Mouse (Mus musculus) neural tube, embryonic 14.5 days (tissue): ENCODE data around the gene Rapgef3. TPM values are rescaled to one million over a fixed set of nuclear protein-coding genes. Genes with fewer than 3 reads are reported as not detected.

Source experiments
- ATAC-seq: fragments of 200-750 bp; cut with Nextera tagmentation; 2 replicates; pipeline ENCODE4 v1.8.0; 2017; ENCODE audit warnings: low read depth, mild to moderate bottlenecking, moderate TSS enrichment, moderate library complexity
- H3K27ac ChIP-seq: fragments of 300-500 bp; sonication (generic); 2 replicates; pipeline ENCODE4 v1.5.1; 2014; ENCODE audit warnings: low read depth, mild to moderate bottlenecking, control low read depth, low read length, moderate library complexity, mixed read lengths
- H3K27me3 ChIP-seq: fragments of 300-500 bp; sonication (generic); 2 replicates; pipeline ENCODE4 v1.6.1; 2014; ENCODE audit warnings: low read length; ENCODE audit not compliant: control insufficient read depth, insufficient read depth
- H3K36me3 ChIP-seq: fragments of 300-500 bp; sonication (generic); 2 replicates; pipeline ENCODE4 v1.6.1; 2014; ENCODE audit warnings: low read length, mixed read lengths; ENCODE audit not compliant: control insufficient read depth, insufficient read depth
- H3K4me1 ChIP-seq: fragments of 300-500 bp; sonication (generic); 2 replicates; pipeline ENCODE4 v1.6.1; 2014; ENCODE audit warnings: low read length; ENCODE audit not compliant: control insufficient read depth, insufficient read depth
- H3K4me2 ChIP-seq: fragments of 300-500 bp; sonication (generic); 2 replicates; pipeline ENCODE4 v1.6.1; 2014; ENCODE audit warnings: mild to moderate bottlenecking, low read depth, low read length, control low read depth
- H3K4me3 ChIP-seq: fragments of 300-500 bp; sonication (generic); 2 replicates; pipeline ENCODE4 v1.5.1; 2014; ENCODE audit warnings: low read depth, low read length, control low read depth, mixed read lengths
- H3K9ac ChIP-seq: fragments of 300-500 bp; sonication (generic); replicated peaks from 2 replicates; pipeline ENCODE4 v1.6.1; 2014; ENCODE audit warnings: low read depth, mild to moderate bottlenecking, control low read depth, low read length, mixed read lengths
- H3K9me3 ChIP-seq: fragments of 300-500 bp; sonication (generic); 2 replicates; pipeline ENCODE4 v1.6.1; 2016; ENCODE audit warnings: low read length; ENCODE audit not compliant: control insufficient read depth
- WGBS: fragments of 180-500 bp; shearing (Covaris S2); extraction: QIAGEN DNeasy Blood & Tissue Kit; methylation state at CpG from one replicate; pipeline ENCODE4 v1.1.7; 2014; 5-methylcytosine and 5-hydroxymethylcytosine counted together
- polyA plus RNA-seq: library from polyadenylated mRNA; unstranded; fragments of >200 nt; fragmentation: Nextera tagmentation; extraction: Ambion mirVana; gene quantifications from 2 replicates; pipeline ENCODE4 v1.2.1, GENCODE M21; 2014

The Rapgef3 gene
- polyA plus RNA-seq, 1 experiment from 2014 or later = 6.7 TPM

DNA sequence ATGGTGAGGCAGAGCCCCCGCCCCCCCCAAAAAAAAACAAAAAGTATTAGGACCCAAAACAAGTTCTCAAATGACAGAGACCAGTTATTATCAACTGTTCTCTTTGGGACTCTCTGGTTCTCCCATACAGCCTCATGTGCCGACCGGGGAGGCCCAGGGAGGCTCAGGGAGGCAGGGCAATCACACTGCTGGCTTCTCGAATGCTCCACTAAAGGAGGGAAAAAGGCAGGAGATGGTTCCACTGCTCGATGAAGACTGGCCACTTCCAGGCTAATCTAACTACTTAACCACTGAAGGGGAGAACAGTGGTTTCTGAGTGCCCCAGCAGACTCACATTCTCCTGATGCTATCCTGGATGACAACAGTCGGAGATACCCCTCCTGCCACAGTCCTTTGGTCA is 55.2 kb downstream of the Rapgef3 start:
- no peak overlapping the region for H3K9ac ChIP-seq
- no peak for ATAC-seq
- no peak overlapping the region for H3K27ac ChIP-seq
- no peaks in the 10 kb centered on the region for H3K4me1 ChIP-seq
- no peaks in the 10 kb centered on the region for H3K27me3 ChIP-seq
- no peaks in the 10 kb centered on the region for H3K9me3 ChIP-seq
- H3K4me2 ChIP-seq = no peak overlapping the region
- WGBS = 68% methylated on average over 6 of the region's 6 CpGs
- H3K4me3 ChIP-seq = no peak overlapping the region
- no peaks in the 10 kb centered on the region for H3K36me3 ChIP-seq

GRCm38 (mm10) chr15:97710906-97711305 is 56.9 kb downstream of the Rapgef3 start:
- Histone ChIP-seq H3K27me3 (no peaks in the 10 kb centered on the region), H3K9me3 (no peaks in the 10 kb centered on the region), H3K36me3 (no peaks in the 10 kb centered on the region), H3K4me3 (no peak overlapping the region), H3K4me2 (no peak overlapping the region), H3K27ac (no peak overlapping the region), H3K9ac (no peak overlapping the region), H3K4me1 (no peaks in the 10 kb centered on the region)
- 58% methylated on average over 6 of the region's 6 CpGs for WGBS
- ATAC-seq = no peak

GRCm38 (mm10) chr15:97705211-97706050 is 62.3 kb downstream of the Rapgef3 start, which contains the start of gene Rpap3:
Rpap3 (minus strand) TSS chr15:97705825.
- Histone ChIP-seq H3K27ac (no peak within 1 kb of the TSS), H3K36me3 (peaks cover 26% of the 10 kb centered on the region), H3K9me3 (no peaks in the 10 kb centered on the region), H3K4me2 (peak within 1 kb of the TSS; percentile 63), H3K27me3 (no peaks in the 10 kb centered on the region), H3K4me1 (0 out of 2 replicates have a peak, but pooled peaks cover 3% of the 10 kb centered on the region), H3K4me3 (peak within 1 kb of the TSS; percentile 87), H3K9ac (peak within 1 kb of the TSS; percentile 94)
- peak; percentile 94 for ATAC-seq
- 1% methylated on average over 71 of the region's 71 CpGs for WGBS

DNA sequence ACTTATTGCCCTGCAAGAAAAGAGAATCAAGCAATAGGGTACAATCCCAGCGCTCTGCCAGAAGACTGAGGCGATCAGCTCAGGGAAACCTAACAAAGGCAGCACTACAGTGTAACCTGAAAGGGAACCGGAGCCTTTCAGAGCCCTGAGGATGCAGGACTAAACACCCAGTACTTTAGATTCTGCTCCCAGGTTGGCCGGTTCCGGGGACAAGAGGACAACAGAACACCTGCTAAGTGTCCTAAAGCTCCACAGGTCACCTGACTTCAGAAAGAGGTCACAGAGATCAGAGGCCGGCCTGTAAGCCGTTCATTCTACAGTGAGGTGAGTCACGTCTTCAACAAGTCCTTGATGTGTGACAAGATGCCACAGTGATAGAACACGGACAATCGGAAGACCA is 71.2 kb downstream of the Rapgef3 start:
- no peak overlapping the region for H3K4me2 ChIP-seq
- no peak overlapping the region for H3K4me3 ChIP-seq
- no peaks in the 10 kb centered on the region for H3K9me3 ChIP-seq
- no peak overlapping the region for H3K27ac ChIP-seq
- peaks cover 63% of the 10 kb centered on the region for H3K36me3 ChIP-seq
- ATAC-seq = no peak
- 92% methylated on average over 10 of the region's 10 CpGs for WGBS
- no peaks in the 10 kb centered on the region for H3K4me1 ChIP-seq
- no peak overlapping the region for H3K9ac ChIP-seq
- H3K27me3 ChIP-seq = no peaks in the 10 kb centered on the region

Other genes with a start within 250 kb of the Rapgef3 start
- 41.5 and 46.3 TPM in 2 replicates for gene Rpap3, start 62.1 kb downstream of the Rapgef3 start, polyA plus RNA-seq
- 0.41 TPM in 1 of 2 replicates, not detected in the other for gene Endou, start 36.6 kb downstream of the Rapgef3 start, polyA plus RNA-seq
- 94.5 and 104 TPM in 2 replicates for gene Slc48a1, start 10.5 kb upstream of the Rapgef3 start, polyA plus RNA-seq
- gene Hdac7, start 76.5 kb upstream of the Rapgef3 start, polyA plus RNA-seq = 28.7 TPM in 2 replicates
- gene Vdr, start 142.7 kb upstream of the Rapgef3 start, polyA plus RNA-seq = 0.07 TPM in 1 of 2 replicates, not detected in the other
- gene Tmem106c, start 196.2 kb upstream of the Rapgef3 start, polyA plus RNA-seq = 51.0 and 53.6 TPM in 2 replicates
- 11.3 and 26.0 TPM in 2 replicates for gene Col2a1, start 236.7 kb upstream of the Rapgef3 start, polyA plus RNA-seq